Mouse (Mus musculus) left cerebral cortex, postnatal 36 days (tissue): ENCODE measurements at regions not wholly inside any gene's neighbourhood (a gene's known extent, or its start where the extent isn't known, plus 50 kb on each side); places are given as distances from the start of the nearest gene placed in this dataset.
A peak's percentile ranks its signal among the peaks of the same experiment; 100 is the strongest.

Experiments
- DNase-seq, 2 experiments: peaks; one replicate each; pipeline ENCODE4 v3.0.0; 2021 to 2022; ENCODE audit warnings: low spot score in 2 of 2, mixed read lengths in 1 of 2
- intact Hi-C: fragments of 180-260 bp; cut with DNase I; formaldehyde crosslinking; loops from one replicate; pipeline ENCODE4 v1.15.1; 2025

DNA sequence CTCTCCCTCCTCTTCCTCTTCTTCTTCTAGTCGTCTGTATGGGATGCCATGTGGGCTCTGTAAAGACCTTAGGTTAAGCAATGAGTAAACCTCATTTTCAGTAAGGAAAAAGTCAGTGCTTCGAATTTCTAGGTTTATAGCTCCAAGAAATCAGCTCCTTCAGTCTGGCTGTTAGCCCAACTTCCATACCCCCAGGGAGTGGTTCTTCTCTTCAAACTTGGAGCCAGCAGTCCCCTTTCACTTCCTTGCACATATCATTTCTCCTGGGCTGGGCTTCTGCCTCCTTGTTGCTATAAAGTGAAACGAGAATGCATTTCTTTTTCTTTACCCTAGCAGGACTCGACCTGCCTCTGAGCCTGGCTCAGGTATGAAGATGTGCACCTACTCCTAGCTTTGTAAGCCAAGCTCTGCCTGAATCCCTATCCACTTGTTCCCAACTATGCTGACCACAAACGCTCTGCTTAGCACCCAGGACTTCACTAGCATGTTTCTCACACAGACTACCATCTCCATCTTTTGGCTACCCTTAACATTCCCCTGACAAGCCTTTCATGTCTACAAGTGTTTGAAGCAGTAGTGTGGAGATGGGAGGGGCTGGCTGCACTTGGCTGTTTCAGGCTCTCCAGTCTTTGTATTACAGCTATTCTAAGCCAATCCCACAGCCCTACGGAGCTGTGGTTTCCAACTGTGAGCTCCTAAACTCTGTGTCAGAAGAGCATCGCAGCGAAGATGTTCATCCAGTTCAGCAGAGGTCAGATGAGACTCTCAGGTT is 243.8 kb upstream of the Tprg start:
- intact Hi-C loops: no loop called here
- DNase-seq: no peak

DNA sequence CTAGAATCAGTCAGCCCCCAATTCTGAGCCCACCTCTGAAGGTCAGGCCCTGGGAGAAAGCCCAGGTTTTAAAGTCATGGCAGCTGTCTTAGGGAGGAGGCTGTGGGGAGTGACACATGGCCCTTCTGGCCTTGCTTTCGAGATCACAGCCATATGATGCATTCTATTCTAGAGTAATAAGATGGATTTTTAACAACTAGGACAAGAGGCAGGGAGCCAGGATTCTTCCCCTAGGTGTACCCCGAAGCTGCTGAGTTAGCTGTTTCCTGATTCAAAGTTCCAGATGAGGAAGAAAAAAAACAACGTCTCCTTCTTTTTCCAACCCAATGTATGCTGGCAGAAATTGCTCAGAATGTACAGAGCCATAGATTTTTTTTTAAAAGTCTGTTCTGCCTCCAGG is 242.0 kb upstream of the Tprg start:
- no peak for DNase-seq
- intact Hi-C loops: no loop called here

DNA sequence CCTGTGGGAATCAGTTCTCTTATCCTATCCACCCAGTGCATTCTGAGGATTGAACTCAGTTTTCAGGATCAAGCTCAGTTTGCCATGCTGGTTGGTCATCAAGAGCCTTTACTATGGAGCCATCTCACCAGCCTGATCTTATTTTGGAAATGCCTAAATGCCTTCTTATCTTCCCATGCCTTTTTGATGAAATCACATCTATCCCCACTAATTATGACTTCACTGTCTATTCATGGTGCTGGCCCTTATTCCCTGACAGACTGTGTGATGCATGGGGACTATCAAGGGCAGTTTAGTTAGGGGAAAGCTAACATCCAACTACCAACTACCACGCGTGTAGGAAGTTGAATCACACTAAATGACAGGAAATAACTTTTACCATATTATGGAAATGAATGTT is 238.9 kb upstream of the Tprg start:
- intact Hi-C loops: no loop called here

DNA sequence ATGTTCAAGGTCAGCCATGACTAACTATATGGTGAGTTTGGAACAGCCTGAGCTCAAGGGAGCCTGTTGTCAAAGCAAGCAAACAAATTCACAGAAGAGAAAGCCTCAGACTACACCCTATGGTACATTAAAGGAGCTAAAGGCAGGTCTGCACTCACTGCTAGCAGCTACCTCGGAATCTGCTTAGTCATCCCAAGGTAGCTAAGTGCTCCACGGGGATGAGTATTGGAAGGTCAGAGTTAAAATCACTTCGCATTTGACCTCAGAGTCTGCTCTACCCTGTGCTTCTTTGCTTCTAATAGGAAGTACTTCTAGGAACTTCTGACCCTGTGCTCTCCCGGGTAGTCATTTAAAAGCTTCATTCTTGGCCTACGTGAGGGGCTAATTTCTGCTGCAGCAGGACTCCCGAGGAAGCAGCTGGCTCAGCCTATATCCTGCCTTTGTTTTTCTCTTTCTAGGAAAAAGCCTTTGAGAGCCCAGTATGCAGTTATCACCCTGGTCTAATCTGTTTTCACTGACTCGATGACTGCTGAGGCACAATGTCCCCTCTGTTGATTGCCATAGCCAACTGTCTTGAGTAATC is 236.6 kb upstream of the Tprg start:
- intact Hi-C loops: loop anchor here (10.0 kb wide), 3 partner anchors 165 to 565 kb away; no protein-coding TSS in a partner anchor
- no peak for DNase-seq

More for the DNA sequence above, 238.9 kb upstream of the Tprg start:
- no peak for DNase-seq

DNA sequence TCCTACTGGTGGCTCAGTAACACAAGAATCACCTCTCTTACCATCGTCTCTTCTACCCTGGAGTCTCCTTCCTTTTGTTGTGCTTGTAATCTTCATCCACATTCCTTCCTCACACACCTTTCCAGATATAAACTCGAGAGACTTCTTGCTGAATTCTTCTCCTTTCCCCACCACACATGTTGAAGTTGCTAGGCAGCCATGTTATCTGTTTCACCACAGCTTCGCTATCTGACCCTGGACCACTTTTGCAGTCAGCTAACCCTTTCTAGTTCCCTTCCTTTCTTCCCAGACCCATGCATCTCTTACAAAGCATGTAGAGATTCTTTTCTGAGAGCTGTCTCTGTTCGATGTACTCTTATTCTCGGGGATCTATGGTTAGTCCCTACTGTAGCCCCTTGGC is 235.6 kb upstream of the Tprg start:
- DNase-seq: no peak
- intact Hi-C loops: loop anchor here (10.0 kb wide), 3 partner anchors 166 to 566 kb away; no protein-coding TSS in a partner anchor

DNA sequence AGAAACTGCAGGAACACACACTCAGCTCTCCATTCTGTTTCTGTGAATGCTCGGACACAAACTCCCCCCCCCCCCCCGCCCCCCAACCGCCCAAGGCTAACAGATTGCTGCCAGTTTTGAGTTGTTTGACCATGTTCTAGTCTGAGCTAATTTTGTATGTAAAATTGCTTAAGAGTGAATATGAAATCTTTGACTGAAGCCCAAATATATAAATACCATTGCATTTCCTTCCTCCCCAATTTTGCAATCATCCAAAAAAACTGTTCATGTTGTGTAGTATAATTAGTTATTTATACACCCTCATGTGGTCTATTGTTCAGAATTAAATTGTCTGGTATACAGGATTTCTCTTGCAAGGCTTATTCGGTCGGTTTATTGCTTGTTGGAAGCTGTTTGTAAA is 234.2 kb upstream of the Tprg start:
- intact Hi-C loops: loop anchor here (10.0 kb wide), 3 partner anchors 168 to 568 kb away; no protein-coding TSS in a partner anchor
- DNase-seq: no peak

DNA sequence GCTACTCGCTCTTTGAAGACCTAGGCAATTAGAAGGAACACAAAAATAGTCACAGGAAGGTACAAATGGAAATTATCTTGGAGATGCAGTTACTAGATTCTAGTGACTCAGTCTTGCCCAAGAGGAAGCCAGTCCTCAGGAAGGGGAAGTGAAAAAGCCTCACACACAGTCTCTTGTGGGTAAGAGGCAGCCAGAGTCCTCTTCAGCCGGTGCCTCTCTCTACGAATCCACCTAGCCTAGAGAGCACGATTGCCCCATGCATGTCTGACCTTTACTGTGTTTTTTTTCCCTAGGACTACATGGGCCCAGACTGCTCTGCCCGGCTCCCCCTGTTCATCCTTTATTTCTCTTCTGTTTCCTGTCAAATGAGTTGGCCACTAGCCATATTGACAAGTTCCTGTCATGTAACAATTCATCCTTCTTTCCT is 233.7 kb upstream of the Tprg start:
- DNase-seq: no peak
- intact Hi-C loops: loop anchor here (10.0 kb wide), 3 partner anchors 168 to 568 kb away; no protein-coding TSS in a partner anchor

DNA sequence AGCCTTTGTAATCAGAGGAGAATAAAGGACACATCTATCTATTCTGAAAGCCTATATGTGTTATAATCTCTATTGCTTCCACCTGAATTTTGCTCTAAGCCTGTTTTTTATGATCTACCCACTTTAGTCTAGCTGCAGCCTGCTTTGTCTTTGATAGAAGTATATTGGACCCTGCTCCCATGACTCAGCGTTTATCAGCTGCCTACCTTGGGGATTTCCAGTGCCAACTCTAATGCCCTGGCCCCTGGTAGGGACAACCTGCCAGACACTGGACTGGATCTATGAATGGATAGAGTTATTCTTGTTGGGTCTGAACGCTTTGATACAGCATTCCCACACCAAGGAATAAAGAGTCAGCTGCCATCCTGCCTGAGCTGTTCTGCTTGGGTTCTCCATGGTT is 232.3 kb upstream of the Tprg start:
- intact Hi-C loops: loop anchor here (10.0 kb wide), 3 partner anchors 170 to 570 kb away; no protein-coding TSS in a partner anchor
- DNase-seq: no peak

DNA sequence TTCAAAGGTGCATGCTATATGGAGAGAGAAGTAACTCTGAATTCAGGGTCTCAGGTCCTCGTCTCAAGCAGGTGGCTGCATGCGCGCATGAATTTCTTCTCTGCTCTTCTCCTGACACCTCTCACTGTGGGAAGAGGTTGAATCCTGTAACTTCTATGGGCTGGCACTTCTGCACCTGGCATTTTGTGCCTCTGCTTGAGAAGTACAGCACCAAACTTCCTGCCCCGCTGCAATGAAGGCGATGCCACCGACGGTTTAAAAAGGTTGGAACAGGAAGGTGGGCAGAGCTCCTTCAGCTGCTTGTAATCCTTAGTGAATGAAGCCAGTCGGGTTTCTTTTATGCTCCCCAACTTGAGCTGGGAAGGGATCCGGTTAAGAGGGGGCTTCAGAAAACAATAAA is 231.2 kb upstream of the Tprg start:
- no peak for DNase-seq
- intact Hi-C loops: loop anchor here (10.0 kb wide), 3 partner anchors 171 to 571 kb away; no protein-coding TSS in a partner anchor

DNA sequence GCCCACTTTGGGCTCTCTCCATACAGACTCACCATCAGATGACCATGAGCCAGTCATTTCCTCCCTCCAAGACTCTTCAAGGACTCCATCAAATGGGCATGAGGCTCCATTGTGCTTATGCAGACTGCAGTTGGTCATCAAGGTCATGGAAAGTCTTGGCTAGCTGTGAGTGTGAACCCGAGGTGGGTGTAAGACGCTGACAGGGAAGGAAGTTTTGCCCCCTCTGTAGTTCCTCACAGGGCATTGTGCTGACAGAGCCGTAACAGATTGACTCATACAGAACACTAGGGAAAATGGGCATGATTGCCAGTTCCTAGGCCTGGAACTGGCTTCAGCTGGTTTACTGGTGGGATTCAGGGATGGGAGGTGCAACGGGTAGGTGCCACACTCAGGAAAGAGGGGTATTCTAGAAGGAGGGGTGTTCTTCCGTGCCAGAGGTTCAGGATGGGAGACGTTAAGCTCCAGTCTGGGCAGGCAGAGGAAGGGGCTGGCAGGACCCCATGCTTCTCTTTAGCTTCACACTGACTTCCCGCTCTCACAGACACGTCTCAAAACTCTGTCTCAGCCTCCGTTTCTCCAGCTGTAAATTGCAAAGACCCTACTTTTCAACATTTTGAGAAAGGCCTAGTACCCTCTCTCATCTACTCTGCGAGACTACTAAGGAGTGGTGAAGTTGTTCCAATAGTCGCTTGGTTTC is 228.4 kb upstream of the Tprg start:
- DNase-seq: no peak
- intact Hi-C loops: loop anchor here (10.0 kb wide), 3 partner anchors 173 to 573 kb away; no protein-coding TSS in a partner anchor

DNA sequence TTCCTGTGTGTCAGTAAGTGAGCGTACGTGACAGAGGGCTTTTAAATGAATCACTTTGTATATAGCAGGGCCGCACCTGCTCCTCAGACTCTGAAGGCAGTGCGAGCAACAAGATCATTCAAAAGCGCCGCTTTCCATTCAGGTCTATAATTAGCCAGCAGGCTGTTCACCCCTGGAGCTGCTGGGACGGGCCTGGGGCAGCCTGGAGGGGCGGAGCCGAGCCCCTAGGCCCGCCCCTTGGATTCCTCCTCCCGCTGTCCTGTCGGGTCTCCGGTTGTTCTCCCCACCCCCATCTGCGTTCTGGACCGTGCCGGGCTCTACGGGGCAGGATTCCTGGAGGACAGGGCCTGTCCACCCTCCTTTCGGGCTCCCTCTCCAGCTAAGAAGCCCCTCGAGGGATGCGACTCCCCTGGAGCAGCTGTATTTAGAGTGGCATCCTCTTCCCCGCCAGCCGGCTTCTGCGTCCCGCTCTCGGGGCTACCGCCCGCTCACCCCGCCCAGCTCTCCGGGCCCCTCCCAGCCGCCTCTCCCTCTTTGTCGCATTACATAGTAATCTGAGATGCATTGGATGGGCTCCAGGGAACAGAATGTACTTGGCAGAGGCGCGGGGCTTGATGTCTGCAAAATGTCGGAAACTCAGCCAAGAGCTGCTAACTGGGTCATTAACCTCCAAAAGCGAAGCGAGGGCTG is 227.7 kb upstream of the Tprg start:
- intact Hi-C loops: loop anchor here (1.0 to 10.0 kb wide), 5 partner anchors 43 to 1071 kb away; partner anchors contain the start of genes Bcl6 and Gm37419
- DNase-seq: peak; percentile 89 to 94

DNA sequence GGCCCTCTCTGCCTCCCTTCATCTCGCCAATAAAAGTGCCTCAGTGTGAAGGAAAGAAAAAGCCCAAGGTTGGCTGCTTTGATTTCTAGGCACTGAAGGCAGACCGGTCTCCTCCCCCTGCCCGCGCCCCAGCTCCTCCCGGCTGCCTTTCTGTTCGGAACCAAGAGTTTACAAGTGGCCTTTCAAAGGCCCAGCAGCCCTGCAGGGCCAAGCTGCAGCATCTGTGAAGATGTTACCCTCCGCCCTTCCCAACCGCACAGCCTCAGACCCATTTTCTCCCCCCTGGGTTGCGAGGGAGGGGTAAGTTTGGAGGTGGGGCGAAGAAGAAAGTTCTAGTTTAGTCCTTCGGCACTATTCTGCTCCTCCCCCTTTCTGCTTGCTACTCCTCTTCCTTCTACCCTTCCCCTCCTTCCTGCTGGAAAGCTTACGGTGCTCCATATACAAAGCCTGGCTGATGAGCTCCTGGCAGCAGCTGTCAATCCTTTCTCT is 227.1 kb upstream of the Tprg start:
- intact Hi-C loops: loop anchor here (1.0 to 10.0 kb wide), 5 partner anchors 43 to 1071 kb away; partner anchors contain the start of genes Bcl6 and Gm37419
- no peak for DNase-seq

DNA sequence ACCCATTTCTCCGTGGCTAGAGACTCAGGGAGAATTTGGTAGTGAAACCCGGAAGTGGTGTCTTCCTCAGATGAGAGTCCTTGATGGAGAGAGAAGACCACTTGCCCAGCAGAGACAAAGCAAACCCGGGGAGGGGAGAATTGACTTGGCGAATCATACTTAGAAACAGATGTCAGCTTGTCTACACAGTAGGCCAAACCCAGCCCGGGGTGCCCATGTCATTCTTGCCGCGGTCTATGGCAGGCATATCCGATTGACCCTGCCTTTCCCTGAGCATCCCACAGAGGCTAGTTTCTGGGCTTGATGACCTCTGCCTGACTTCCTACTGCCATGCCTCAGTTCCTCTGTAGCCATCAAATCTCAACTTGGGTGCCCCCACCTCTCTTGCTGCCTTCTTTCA is 226.4 kb upstream of the Tprg start:
- DNase-seq: no peak

DNA sequence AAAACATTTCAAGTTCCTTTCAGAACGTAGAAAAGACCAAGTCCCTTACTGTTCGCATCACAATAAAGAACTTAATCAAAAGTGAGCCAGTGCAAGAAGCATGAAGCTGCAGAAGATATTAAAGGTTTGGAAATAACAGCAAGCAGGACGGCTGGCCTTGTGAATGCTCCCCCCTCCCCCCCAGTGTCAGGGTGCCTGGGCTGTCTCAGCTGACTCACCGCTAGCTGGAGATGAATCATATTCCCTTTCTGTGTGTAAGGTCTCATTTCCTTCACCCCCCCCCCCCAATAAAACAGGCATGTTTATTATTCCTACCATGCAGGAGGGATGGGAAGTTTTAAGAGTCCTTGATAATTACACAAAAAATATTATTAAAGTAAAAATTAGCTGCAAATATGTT is 225.0 kb upstream of the Tprg start:
- no peak for DNase-seq
- intact Hi-C loops: loop anchor here (10.0 kb wide), 1 partner anchor 203 kb away; no protein-coding TSS in a partner anchor

More for the DNA sequence above, 226.4 kb upstream of the Tprg start:
- intact Hi-C loops: loop anchor here (10.0 kb wide), 1 partner anchor 205 kb away; no protein-coding TSS in a partner anchor

DNA sequence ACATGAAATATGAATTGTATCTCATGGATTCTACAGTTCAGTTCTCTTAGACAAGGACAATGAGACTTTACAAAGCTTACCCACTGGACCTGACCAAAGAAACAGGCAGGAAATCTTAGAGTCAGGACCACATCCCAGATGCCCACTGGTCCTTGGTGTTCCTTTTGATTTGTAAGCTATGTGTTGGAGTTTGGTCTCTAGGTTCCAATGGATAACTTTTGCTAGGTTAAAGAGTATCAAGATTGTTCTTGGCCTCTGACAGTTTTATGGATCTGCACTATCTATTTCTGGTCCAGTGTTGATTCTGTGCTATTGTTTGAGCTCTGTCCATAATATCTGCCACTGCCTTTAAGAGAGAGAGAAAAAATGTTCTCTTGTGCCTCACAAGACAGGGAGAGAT is 222.6 kb upstream of the Tprg start:
- DNase-seq: no peak
- intact Hi-C loops: loop anchor here (2.0 to 10.0 kb wide), 2 partner anchors 201 to 1079 kb away; no protein-coding TSS in a partner anchor

DNA sequence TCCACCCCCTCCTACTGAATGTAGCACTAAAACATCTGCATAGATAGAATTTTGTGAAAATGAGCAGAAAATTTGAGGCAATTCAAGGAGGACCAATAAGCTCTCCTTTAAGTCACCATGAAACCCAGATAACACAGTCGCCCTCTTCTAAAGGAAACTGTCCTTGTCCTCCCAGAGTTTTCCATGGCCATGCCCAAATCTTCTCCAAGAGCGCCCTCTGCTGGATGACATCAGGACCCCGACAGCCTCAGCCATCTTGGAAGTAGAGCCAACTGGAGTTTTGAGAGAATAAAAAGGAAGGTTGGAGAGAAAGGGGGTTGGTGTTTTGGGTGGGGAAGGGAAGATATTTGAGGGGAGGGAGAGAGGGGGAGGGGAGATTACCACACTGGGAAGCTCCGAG is 222.1 kb upstream of the Tprg start:
- intact Hi-C loops: loop anchor here (2.0 to 10.0 kb wide), 2 partner anchors 200 to 1080 kb away; no protein-coding TSS in a partner anchor
- DNase-seq: peak; percentile 78 to 83

DNA sequence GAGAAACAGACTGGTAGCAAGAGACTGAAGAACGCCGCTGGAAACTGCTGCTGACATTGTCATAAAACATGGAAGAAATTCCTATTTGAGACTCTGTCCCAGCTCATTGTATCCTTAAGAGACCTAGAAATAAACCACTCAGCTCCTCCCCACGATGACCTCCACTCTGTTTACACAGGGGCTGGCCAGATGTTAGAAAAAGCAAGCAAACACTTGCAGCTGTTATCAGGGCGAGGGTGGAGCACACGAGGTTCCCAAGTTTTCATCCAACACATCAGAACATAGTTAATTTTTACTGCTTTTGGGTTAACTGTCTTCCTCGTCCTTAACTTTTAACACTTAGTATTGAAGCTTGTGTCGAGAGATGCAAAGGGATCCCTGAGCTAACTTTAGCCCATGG is 219.8 kb upstream of the Tprg start:
- DNase-seq: no peak
- intact Hi-C loops: loop anchor here (5.0 to 10.0 kb wide), 2 partner anchors 198 to 280 kb away; no protein-coding TSS in a partner anchor

DNA sequence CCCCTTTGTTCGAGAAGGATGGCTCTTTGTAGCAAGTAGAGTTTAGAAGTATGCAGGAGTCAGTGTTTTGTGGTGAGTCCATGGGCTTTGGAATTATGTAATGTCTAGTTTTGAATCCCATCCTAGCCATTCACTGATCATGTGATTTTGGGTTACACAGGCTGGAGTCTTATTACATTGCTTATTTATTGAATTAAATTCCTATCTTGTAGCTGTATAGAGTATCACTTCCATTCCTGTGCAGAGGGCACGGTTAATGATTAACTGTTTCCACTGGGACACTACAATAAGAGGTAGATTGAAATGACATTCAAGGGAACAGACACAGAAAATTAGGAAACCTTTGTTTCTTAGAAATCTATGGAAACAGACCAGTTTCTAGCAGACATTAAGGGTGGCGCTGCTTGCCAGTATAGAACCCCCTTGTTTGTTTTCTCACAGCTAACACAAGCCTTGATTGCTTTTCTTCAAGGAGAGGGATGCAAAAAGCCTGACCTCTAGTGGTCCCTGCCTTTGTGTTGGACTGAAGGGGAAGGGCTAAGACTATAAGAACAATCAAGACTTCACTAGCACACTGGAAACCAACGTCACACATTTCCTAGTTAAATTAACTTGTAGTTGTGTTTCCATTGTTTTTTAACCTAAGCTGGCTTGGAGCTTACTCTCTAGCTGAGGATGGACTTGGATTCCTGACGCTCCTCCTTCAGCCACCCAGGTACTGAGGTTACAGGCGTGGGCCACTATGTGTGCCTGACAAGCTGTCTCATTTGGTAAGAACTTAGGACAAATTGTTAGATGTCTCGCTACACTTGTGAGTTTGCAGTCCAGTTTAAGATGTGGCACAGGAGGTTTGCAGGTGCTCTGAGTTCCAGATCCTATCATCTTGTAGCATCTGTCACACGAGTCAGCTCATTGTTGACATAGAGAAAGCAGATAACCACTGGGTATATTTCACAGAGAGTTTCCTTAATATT is 219.1 kb upstream of the Tprg start:
- no peak for DNase-seq
- intact Hi-C loops: loop anchor here (5.0 to 10.0 kb wide), 2 partner anchors 197 to 280 kb away; no protein-coding TSS in a partner anchor
